Mouse (Mus musculus) midbrain, embryonic 11.5 days (tissue): ENCODE results near the gene Tulp3. TPM values are rescaled to one million over a fixed set of nuclear protein-coding genes. Genes with fewer than 3 reads are reported as not detected.
"Not testable (repeated sequence)": the region's sequence is repeated elsewhere in the genome, so short reads cannot be mapped to it uniquely, and the experiment has no call there.

Experiments used
- ATAC-seq: fragments of 200-750 bp; cut with Nextera tagmentation; 2 replicates; pipeline ENCODE4 v1.8.0; 2017; ENCODE audit warnings: moderate TSS enrichment, moderate library complexity; ENCODE audit not compliant: low FRiP score
- DNase-seq: peaks from one replicate; pipeline ENCODE4 v3.0.0; 2015; ENCODE audit warnings: low spot score; ENCODE audit errors: missing footprints
- H3K27ac ChIP-seq: fragments of 300-500 bp; sonication (generic); 2 replicates; pipeline ENCODE4 v1.5.1; 2014; ENCODE audit warnings: low read depth, low read length
- H3K27me3 ChIP-seq: fragments of 300-500 bp; sonication (generic); 2 replicates; pipeline ENCODE4 v1.6.1; 2014; ENCODE audit warnings: mild to moderate bottlenecking, low read length, moderate library complexity, mixed read lengths; ENCODE audit not compliant: control insufficient read depth, insufficient read depth
- H3K36me3 ChIP-seq: fragments of 300-500 bp; sonication (generic); 2 replicates; pipeline ENCODE4 v1.6.1; 2014; ENCODE audit warnings: mild to moderate bottlenecking, low read length, moderate library complexity, mixed read lengths; ENCODE audit not compliant: control insufficient read depth, insufficient read depth
- H3K4me1 ChIP-seq: fragments of 300-500 bp; sonication (generic); 2 replicates; pipeline ENCODE4 v1.6.1; 2014; ENCODE audit warnings: low read length; ENCODE audit not compliant: control insufficient read depth, insufficient read depth
- H3K4me2 ChIP-seq: fragments of 300-500 bp; sonication (generic); 2 replicates; pipeline ENCODE4 v1.6.1; 2014; ENCODE audit warnings: mild to moderate bottlenecking, moderate library complexity
- H3K4me3 ChIP-seq: fragments of 300-500 bp; sonication (generic); 2 replicates; pipeline ENCODE4 v1.5.1; 2014; ENCODE audit warnings: low read depth, low read length
- H3K9ac ChIP-seq: fragments of 300-500 bp; sonication (generic); 2 replicates; pipeline ENCODE4 v1.6.1; 2014; ENCODE audit warnings: low read length
- H3K9me3 ChIP-seq: fragments of 300-500 bp; sonication (generic); 2 replicates; pipeline ENCODE4 v1.6.1; 2016; ENCODE audit warnings: low read length; ENCODE audit not compliant: control insufficient read depth
- WGBS: fragments of 180-500 bp; shearing (Covaris S2); extraction: QIAGEN DNeasy Blood & Tissue Kit; methylation state at CpG from one replicate; pipeline ENCODE4 v1.1.7; 2014; 5-methylcytosine and 5-hydroxymethylcytosine counted together
- polyA plus RNA-seq: library from polyadenylated mRNA; unstranded; fragments of >200 nt; fragmentation: Nextera tagmentation; extraction: Ambion mirVana; gene quantifications from 2 replicates; pipeline ENCODE4 v1.2.1, GENCODE M21; 2014

Gene Tulp3
- polyA plus RNA-seq, 1 experiment from 2014 or later: 15.5 TPM

DNA sequence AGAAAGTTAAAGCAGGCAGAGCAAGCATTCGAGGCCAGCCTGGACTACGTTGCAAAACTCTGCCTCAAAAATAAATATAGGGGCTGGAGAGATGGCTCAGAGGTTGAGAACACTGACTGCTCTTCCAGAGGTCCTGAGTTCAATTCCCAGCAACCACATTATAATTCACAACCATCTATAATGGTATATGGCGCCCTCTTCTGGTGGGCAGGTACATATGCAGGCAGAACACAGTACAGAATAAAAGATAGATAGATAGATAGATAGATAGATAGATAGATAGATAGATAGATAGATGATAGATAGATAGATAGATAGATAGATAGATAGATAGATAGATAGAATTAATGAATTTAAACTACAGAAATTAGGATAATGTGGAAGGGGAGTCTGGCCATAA is 53.0 kb downstream of the Tulp3 start:
- not testable (repeated sequence) for ATAC-seq, H3K9me3 ChIP-seq, H3K9ac ChIP-seq, H3K36me3 ChIP-seq, H3K4me2 ChIP-seq, H3K4me3 ChIP-seq, H3K27ac ChIP-seq, DNase-seq
- 80% methylated on average over 3 of the region's 3 CpGs for WGBS
- peaks cover 13% of the 10 kb centered on the region for H3K4me1 ChIP-seq
- H3K27me3 ChIP-seq: peaks cover 43% of the 10 kb centered on the region

DNA sequence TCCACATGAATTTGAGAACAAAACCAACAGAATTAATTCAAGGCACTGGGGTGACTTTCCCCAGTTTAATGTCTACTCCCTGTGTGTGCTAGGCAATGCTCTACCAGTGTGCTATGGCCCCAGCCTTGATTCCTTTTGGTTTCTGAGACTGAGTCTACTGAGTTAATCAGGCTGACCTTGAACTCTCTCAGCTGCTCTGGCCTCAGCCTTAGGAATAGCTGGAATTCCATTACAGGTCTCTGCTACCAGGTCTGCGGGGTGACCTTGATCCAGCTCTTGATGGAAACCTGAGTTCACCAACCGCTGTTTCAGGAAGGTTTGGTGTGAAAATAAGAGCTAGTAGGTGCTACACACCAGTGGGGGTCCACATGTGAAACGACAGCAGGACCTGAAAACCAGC is 53.8 kb downstream of the Tulp3 start:
- Histone ChIP-seq H3K4me1 (peaks cover 13% of the 10 kb centered on the region), H3K4me2 (no peak overlapping the region), H3K36me3 (no peaks in the 10 kb centered on the region), H3K4me3 (no peak overlapping the region), H3K27ac (no peak overlapping the region), H3K27me3 (peaks cover 47% of the 10 kb centered on the region), H3K9ac (no peak overlapping the region), H3K9me3 (peaks cover 2% of the 10 kb centered on the region; the same call in 1 of the 2 replicates)
- ATAC-seq (no peak), DNase-seq (peak; percentile 61)
- WGBS: 83% methylated on average over 3 of the region's 3 CpGs

DNA sequence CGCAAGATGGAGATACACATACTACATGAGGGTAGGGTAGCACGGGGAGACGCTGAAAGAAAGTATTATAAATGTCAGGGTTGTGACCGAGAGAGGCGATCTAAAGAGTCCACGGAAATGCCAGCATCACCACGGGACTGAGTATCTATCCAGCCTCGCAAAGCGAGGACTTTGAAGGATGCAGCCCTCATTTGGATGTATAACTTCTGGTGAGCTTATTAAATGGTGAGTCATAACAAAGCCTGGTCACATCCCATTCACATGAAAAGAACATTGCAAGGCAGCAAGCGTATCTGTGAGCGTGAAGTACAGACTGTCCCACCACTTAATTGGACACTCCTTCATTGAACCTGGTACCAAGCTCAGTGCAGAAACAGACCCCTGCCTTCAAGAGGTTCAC is 54.2 kb downstream of the Tulp3 start:
- ATAC-seq: no peak
- 0 out of 2 replicates have a peak overlapping the region, but pooled peaks have one; percentile 64 for H3K4me3 ChIP-seq
- H3K9me3 ChIP-seq: peaks cover 2% of the 10 kb centered on the region; the same call in 1 of the 2 replicates
- DNase-seq: no peak
- H3K4me1 ChIP-seq: peaks cover 13% of the 10 kb centered on the region
- no peaks in the 10 kb centered on the region for H3K36me3 ChIP-seq
- H3K4me2 ChIP-seq: no peak overlapping the region; the same call in 1 of the 2 replicates
- no peak overlapping the region for H3K9ac ChIP-seq
- WGBS: 47% methylated on average over 11 of the region's 11 CpGs
- H3K27me3 ChIP-seq: peaks cover 47% of the 10 kb centered on the region
- H3K27ac ChIP-seq: no peak overlapping the region

DNA sequence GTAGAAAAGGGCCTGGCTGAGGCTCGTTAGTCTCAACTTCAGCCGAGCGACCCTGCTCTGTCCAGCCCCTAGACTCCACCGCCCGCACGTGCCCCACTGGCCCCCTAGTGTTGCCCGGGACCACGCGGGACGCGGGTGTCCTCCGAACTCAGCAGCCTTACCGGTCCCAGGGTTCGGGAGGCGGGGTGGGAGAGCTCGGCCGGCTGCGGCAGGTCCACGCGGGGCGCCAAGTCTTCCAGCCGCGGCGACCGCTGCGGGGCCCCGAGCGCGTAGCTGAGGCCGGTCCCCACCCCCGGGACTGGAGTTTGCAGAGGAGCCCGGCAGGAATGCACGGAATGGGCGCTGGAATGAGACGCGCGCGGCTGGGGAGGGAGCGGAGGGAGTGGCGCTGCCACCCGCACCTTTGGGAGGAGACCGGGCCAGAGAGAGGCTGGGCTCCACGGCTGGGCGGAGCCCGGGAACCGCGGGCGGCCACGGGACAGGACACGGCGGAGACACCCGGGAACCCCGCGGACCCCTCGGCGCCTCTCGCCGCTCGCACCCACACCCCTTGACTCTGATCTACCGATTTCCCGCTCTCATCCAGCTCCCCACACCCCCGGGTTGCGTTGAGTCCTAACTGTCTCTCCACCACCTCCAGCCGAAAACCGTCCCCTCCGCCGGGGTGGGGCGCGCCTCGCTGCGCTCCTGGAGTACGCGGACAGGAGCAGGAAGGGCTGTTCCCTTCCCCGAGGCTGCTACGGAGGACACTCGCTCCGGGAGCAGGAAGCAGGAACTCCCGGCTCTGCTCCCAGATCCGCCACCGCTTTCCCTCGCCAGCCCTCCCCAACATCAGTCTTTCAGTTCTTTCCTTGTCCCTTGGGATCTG is 55.3 kb downstream of the Tulp3 start, which contains the start of gene Tead4:
Tead4 (minus strand) TSS at position 690 of the 868 bp plus-strand sequence.
- Histone ChIP-seq H3K27me3 (peaks cover 47% of the 10 kb centered on the region), H3K4me2 (peak within 1 kb of the TSS; percentile 99), H3K27ac (no peak within 1 kb of the TSS), H3K9ac (peak within 1 kb of the TSS; percentile 60), H3K4me3 (peak within 1 kb of the TSS; percentile 64), H3K9me3 (peaks cover 2% of the 10 kb centered on the region; the same call in 1 of the 2 replicates), H3K36me3 (no peaks in the 10 kb centered on the region), H3K4me1 (peaks cover 13% of the 10 kb centered on the region)
- ATAC-seq (peak; percentile 77), DNase-seq (peak; percentile 96)
- under 1% methylated on average over 68 of the region's 81 CpGs for WGBS

DNA sequence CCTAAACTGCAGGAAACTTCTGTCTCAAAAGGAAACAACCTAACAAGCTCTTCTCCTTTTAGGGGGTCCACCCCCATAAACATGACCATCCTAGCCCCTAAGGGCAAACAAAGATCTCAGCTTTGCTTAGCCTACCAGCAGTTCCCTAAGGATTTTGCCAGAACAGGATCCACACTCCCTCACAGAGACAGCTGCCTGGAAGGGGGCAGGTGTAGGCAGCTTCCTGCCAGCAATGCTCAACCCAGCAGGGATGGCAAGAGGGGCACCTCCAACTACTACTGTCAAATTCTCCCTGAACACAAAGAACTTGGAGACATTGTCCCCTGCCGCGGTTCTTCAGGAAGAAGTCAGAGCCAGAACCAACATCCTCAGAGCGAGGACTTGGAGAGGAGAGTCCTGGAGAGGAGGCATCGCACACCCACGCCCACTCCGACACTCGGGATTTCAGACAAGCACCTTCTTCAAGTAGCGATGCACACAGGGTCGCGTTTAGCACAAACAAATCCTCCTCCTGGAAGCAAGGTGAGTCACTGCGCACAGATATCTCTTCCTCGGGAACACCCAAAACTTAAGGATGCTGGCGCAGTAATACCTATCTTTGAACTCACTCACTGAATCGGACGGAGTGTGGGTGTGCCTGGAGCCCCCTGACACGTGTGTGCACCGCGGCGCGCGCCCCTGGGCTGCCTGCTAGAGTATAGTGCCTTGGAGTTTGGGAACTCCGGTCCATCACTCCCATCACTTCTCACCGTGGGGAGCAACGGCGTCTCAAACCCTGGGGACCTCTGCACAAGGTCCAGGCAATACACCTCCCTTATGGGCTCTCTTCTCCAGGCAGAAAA is 56.1 kb downstream of the Tulp3 start:
- Histone ChIP-seq H3K4me2 (peak overlapping the region; percentile 99), H3K4me1 (peaks cover 13% of the 10 kb centered on the region), H3K9me3 (peaks cover 2% of the 10 kb centered on the region; the same call in 1 of the 2 replicates), H3K27ac (no peak overlapping the region), H3K9ac (peak overlapping the region; percentile 60), H3K4me3 (peak overlapping the region; percentile 64), H3K27me3 (peaks cover 47% of the 10 kb centered on the region), H3K36me3 (no peaks in the 10 kb centered on the region)
- WGBS: under 1% methylated on average over 25 of the region's 25 CpGs
- ATAC-seq (peak; percentile 43), DNase-seq (peak; percentile 88)

DNA sequence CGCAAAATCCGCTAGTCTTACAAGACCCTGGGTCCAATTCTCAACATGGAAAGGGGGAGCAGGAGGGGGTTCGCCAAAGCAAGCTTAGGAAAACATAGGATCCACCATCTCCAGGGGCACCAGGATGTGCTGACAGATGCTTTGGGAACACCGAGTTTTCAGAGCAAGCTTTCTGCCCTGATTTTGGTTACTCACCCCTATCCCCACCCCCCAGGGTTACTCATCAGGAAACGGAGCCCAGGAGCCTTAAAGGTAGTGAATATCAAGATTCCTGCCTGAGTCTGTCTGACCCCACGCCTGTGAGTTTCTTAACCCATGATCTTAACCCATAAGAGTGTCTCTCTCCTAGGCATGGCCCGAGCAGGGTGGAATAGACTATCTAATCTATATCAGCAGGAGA is 57.4 kb downstream of the Tulp3 start:
- DNase-seq (peak; percentile 76), ATAC-seq (no peak)
- H3K4me2 ChIP-seq: no peak overlapping the region
- H3K9me3 ChIP-seq: peaks cover 2% of the 10 kb centered on the region; the same call in 1 of the 2 replicates
- H3K36me3 ChIP-seq: no peaks in the 10 kb centered on the region
- no peak overlapping the region for H3K27ac ChIP-seq
- H3K4me1 ChIP-seq: peaks cover 13% of the 10 kb centered on the region
- H3K4me3 ChIP-seq: no peak overlapping the region
- peaks cover 47% of the 10 kb centered on the region for H3K27me3 ChIP-seq
- WGBS: 46% methylated on average over 7 of the region's 7 CpGs
- no peak overlapping the region for H3K9ac ChIP-seq

DNA sequence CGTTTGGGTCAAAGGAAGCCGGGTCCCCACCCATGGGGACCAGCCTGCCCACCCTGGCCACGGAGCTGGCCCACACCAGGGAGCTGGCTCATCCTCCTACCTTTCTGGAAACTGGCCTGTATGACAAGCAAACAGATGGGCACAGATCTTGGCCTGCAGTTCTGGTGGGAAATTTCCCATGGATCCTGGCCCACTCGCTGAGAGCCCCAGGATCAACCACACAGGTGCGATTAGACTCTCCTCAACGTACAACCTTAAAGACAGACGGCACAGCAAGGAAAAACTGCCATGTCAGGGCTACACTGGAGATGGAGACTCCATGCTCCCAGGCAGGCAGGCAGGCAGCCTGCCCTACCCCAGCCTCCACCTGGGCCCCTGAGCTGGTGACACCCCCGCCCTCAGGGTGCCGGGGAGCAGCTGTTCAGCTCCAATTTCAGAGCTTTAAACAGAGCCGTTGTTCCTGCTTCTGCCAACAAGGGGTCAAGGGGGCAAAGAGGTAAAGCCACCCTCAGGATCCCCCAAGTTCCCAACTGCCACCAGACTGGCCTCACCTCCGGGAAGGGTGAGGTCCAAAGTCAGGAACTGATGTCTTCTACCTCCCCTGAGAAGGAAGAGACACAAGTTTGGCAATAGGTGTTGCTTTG is 58.8 kb downstream of the Tulp3 start:
- Histone ChIP-seq H3K27ac (no peak overlapping the region), H3K36me3 (no peaks in the 10 kb centered on the region), H3K4me2 (no peak overlapping the region), H3K4me3 (no peak overlapping the region), H3K4me1 (peaks cover 13% of the 10 kb centered on the region), H3K27me3 (peaks cover 45% of the 10 kb centered on the region), H3K9me3 (0 out of 2 replicates have a peak, but pooled peaks cover 2% of the 10 kb centered on the region), H3K9ac (no peak overlapping the region)
- 41% methylated on average over 11 of the region's 11 CpGs for WGBS
- peak; percentile 51 for DNase-seq
- no peak for ATAC-seq

DNA sequence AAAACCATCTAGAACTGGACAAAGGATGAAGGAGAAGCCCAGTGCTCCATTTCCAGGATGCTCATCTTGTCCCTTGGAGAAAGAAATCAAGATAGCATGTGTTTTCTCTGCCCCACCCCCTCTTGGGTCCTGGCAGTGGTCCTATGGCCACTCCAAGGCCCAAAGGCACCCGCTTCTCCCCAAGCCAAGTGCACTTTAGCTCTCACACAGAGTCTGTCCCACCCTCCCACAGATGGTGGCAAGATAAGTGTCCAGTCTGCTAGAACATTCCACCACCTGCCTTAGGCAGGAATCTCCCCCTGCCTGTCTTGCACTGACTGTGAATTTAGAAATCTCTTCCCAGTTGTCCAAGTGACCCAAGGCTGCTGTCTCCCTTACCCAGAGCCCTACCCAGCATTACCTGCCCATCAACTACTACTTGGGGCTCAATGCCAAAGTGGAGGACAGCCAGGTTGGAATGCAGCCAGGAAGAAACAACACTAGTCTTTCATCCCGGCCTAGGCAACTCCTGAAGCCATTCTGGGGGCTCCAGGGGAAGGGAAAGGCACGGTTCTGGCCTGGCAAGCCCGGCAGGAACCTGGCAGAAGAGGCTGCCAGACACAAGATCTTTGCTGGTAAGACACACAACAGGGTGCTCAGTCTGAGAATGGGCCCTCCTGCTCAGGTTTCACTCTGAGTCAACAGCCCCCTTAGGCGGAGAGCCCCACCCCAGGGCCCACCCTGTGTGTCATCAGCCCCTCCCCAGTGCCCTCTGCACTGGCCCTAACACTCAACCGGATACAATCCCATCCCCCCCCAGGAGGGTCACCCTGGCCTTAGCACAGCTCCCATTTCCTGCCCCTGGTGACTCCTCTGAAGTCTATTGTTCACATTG is 59.5 kb downstream of the Tulp3 start:
- 34% methylated on average over 6 of the region's 6 CpGs for WGBS
- Histone ChIP-seq H3K4me3 (no peak overlapping the region), H3K4me2 (no peak overlapping the region), H3K36me3 (no peaks in the 10 kb centered on the region), H3K9me3 (no peaks in the 10 kb centered on the region), H3K27me3 (peaks cover 37% of the 10 kb centered on the region), H3K27ac (no peak overlapping the region), H3K9ac (no peak overlapping the region), H3K4me1 (peaks cover 13% of the 10 kb centered on the region)
- DNase-seq (peak; percentile 56), ATAC-seq (peak; percentile 22; the same call in 1 of the 2 replicates)
